Mouse (Mus musculus) retina, adult 2 months (tissue): ENCODE data around the gene Cmklr1.

Experiments used
- DNase-seq: peaks from one replicate; pipeline ENCODE4 v3.0.0-alpha.2; 2012; ENCODE audit warnings: low read depth, low spot score

The Cmklr1 gene

DNA sequence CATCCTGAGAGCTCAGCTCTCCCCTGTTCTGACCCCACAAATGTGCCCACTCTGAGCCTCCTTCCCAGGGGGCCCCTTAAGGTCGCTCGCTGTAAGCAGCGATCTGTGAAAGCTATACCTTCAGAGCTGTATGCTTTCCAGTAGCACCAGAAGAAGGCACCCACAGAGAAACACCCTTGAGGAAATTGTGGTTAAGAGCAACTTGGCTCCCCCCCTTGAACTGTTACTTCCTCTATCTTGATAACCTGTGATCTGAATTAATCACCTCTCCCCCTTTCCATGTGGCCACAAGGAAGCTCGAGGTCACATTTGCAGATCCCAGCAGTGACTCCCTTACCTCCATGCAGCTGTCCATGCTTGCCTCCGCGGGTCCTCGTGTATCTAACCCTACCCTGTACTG, 29.2 kb downstream of the Cmklr1 start:
- DNase-seq, result no peak

DNA sequence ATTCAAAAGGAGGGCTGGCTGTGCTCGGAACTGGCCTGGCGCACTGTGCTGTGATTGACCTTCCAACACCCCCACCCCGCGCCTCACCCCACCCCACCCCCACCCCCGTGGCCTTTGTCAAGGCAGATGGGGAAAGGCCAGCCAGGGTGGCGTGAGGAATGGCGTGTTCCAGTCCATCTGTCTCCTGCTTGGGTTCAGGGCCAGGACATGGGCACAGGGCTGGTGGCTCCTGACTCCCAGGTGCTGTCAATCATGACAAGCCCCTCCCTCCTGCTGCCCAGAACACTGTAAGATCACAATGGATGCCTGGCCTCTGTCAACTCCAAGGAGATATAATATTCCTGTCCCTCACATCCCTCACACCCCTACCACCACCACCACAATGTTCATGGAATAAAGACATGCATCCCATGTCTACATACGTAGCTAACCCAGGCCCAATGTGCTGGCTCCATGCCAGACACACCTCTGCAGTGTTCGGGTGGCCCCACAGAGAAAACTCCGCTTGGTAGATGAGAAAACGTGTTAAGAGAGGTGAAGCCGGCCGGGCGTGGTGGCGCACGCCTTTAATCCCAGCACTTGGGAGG, 30.0 kb downstream of the Cmklr1 start:
- no peak for DNase-seq

DNA sequence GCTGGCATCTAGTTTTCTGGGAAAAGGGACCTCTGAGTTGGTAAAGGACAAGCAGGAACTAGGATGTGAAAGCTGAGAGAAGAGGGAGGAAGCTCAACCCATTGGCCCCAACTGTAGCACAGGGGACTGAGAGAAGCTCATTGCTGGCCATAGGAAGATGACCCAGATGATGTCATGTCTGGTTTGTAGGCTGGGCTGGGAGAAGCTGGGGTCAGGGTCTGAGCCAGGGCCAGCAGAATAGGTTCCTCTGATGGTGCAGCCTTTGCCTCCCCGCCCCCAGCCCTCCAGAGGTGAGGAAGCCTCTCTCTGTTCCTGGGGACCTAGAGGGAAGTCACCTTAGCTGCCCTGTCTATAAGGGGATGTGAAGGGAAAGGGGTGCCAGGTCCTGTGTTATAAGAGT, 31.1 kb downstream of the Cmklr1 start:
- no peak for DNase-seq

DNA sequence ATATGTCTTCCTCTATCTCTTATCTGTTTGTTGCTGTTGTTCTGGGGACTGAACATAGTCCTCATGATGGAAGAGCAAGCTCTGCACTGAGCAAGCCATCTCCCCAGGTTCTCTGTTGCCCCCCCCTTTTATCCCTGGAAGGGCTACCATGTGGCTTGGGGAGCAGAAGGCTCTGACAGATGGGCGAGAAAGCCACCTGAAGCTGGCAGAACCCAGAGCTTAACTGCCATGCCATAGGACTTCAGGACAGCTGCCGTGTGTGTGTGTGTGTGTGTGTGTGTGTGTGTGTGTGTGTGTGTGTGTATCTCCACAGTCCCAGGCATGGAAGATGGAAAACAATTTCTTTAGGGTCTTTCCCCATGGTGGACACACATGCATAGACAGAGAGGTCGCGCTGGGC, 31.5 kb downstream of the Cmklr1 start:
- DNase-seq, result no peak

DNA sequence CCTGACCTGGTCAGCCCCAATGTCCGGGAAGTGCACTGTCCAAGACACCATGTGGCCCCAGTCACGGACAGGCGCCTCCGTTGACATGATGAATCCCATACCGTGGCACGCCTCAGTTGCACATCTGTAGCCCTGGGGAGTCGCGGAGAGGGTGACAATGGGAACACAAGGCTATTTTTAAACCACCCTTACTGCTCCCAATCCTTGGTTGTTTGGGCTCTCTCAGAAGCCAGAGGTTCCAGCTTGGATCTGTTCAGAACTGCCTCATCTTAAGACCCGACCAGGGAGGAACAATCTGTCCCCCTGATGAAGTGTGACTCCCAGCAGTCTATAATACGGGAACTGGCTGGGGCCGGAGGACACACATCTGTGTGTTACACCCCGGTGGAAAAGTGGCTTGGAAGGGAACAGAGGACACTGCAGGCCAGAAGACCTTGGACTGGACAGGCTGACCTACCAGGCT, 38.4 kb downstream of the Cmklr1 start:
- no peak for DNase-seq

DNA sequence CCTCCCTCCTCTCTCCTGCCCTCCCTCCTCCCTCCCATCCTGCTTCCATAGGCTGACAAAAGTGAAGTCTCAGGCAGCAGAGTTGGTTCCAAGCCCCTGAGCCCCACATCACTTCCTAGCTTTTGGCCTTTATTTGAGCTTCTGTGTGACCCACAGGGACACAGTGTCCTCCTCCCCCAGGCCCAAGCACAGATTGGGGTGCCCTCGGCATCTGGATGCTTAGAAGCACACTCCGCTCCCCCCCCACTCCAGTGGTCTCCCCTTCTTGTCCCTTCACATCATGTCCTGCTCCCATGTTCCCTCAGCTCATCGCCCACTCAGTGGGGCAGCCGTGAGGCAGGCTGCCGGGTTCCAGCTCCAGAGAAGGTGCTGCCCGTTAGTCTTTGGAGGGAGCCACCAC, 39.1 kb downstream of the Cmklr1 start:
- no peak for DNase-seq

DNA sequence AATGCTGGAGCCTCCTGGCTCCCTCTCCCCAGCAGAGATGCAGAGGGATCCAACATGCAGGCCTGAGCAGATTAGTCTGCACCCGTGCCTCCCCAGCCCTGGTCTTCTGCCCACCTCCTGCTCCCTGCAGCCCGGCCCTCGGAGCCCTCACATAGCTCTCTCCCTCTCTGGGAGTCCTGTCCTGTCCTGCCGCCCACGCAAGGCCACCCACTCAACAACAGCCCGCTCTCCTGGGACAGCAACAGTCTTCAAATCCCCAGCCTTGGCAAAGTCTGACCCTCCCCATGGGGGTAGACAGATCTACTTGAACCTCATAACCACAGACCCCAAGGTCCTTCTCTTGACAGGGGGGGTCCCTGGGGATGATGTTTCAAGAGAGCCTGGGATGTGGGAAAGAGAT, 39.7 kb downstream of the Cmklr1 start:
- DNase-seq, result no peak

DNA sequence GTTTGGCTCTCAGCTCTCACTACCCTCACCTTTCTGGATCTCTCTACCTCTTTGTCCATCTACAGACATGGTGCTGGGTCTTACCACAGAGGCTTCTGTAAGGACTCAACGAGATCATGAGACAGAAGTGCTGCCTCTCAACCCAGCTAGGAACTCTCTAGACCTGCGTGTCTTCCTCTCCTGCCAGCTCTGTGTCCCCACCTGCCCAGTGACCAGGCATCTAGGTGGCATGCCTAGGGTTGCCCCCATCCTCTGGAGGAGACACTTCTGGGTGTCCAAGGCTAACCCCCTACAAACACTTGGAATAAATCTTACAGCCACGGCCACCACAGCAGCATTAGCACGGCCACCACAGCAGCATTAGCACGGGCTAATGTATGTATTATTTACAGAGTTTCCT, 40.3 kb downstream of the Cmklr1 start:
- DNase-seq, result no peak

DNA sequence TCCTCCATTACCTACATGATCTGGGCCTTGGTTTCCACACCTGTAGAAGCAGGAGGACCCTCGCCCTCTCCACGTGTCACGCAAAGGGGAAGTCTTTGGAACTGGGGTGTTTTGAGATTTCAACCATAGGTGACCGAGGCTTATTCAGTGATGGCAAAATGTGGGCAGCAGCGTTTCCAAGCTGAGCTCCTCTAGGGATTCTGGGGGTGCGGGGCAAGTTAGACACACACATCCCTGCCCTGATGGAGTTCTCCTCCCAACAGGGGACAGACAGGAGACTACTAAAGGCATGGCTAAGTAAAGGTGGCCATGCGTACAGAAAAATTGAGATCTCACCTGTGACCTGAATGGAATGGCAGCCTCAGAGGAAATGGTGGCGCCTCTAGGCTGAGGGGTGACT, 41.7 kb downstream of the Cmklr1 start:
- DNase-seq, result no peak

DNA sequence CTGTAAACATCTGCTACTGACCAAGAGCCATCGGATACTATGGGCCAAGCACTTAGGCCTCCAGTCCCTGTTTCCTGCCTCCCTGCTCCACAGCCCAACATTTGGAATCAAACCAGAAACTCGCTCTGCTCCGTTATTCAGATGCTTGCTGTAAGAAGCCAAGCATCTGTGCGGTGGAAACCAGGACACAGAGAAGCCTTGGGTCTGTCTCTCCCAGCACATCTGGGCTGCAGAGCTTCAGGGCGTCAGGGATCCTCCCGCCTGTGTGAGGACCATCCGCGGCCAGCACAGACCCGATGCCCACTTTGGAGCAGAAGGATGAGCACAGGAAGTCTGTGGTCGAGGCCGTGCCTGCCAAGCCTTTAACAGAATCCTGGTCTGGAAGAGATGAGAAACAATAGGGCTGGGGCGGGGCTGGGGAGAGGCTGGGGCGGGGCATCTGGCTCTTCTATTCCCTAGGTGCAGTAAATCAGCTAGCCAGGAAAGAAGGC, 42.2 kb downstream of the Cmklr1 start:
- DNase-seq, result no peak

DNA sequence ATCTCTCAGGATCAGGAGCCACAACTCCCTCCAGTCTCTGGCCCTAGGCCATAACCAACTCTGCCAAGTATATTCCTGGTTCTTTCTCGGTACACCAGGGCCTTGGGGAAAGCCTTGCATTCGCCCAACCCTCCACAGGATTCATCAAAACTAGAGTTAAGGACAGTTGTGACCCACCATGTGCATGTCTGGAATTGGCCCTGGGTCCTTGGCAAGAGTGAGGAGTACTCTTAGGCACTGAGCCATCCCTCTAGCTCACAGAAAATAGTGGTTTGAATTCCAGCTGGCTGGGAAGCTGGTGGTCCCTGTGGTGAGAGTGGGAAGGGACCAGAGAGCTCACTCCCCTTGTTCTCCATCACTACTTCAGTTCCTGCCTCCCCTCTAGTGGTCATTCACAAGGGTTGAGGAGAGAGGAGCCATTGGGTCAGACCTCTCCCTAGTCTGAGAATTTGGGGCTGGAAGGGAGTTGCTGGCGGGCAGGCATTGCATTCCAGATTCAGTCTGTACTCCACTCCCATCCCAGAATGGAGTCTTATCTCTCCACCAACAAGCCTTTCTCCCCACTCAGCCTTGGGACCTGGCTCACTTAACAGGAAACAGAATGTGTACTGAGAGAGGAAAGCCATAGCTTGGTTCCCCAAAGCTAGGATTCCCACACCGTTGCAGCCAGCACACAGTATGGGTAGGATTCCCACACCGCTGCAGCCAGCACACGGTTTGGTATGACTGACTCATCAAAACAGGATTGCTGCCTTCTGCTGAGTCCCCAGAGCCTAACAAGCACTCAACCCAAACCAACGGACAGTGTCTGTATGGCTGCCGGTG, 43.1 kb downstream of the Cmklr1 start:
- DNase-seq, result no peak

DNA sequence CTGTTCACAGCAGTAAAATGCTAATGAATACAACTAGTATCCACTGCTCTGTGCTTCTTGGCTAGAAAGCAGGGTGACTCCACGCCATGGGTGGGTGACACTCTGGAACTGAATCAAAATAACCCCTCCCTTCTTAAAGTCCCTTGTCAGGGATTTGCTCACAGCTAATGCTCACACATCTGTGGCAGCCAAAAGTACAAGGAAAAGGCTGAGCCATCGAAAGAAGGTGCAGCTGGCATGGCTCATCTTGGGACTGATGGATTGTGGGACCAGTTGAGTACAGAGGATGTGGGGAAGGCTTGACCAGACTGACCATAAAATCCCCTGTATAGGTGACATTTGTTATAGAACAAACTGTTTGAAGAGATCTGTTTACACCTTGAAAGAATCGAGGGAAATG, 44.1 kb downstream of the Cmklr1 start:
- no peak for DNase-seq

DNA sequence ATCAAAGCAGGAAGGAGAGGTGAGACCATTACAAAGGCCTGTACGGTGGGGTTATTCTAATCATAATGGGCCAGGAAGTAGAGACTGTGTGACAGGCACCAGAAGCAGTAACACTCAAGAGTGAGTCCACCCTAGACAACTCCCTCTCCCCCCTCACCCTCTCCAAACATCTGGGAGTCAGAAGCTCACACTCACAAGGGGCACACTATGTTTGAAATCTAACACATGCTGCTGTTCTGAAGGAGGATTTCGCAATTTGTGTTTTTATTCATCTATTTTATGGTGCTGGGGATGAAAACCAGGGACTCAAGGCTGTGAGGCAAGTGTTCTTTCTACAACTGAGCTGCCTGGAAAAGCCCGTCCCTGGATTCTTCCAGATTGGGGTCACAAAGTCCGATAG, 45.5 kb downstream of the Cmklr1 start:
- DNase-seq, result no peak

DNA sequence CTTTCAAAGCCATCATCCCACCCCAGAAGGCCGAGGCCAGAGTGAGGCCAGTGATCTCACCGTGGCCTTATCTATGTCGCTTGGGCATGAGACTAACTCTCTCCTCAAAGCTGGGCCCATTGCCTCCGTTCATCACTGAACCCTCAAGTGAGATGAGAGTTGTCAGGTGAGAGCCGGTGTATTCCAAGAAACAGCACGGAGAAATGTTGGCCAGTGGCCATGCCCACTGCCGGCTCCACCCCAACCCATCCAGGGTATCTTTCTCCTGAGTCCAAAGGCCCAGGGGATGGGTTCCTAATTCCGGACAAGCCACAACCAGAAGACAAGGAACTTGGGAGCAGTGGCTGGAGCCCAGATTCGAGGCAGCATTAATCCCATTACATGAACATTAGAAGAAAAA, 46.8 kb downstream of the Cmklr1 start:
- no peak for DNase-seq

DNA sequence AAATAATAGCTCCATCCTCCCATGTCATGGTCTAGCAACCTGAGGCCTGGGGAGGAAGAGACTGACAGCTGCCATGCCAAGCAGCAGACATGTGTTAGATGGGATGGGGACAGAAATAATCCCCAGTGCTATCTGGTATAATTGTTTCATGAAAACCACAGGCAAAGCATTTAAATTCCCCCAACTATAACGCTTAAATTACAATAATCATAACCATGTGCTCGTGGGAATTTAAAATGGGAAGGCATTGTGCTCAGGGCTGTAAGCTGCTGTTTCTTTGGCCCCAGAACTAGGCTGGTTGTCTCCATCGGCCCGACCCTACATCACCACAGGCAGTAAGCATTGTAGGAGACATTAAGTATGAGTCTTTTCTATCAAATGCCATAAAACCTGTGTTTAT, 49.4 kb downstream of the Cmklr1 start:
- DNase-seq, result no peak

DNA sequence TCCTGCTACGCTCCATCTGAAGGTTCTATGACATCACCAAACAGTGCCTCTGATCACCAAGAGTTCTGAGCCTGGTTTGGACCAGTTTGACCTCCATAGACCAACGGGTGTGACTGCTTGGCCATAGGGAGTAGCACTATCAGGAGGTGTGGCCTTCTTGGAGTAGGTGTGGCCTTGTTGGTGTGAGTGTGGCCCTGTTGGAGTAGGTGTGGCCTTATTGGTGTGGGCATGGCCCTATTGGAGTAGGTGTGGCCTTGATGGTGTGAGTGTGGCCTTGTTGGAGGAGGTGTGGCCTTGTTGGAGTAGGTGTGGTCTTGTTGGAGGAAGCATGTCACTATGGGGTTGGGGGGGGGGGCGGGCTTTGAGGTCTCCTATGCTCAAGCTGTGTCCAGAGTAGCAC, 50.0 kb downstream of the Cmklr1 start:
- DNase-seq, result no peak

DNA sequence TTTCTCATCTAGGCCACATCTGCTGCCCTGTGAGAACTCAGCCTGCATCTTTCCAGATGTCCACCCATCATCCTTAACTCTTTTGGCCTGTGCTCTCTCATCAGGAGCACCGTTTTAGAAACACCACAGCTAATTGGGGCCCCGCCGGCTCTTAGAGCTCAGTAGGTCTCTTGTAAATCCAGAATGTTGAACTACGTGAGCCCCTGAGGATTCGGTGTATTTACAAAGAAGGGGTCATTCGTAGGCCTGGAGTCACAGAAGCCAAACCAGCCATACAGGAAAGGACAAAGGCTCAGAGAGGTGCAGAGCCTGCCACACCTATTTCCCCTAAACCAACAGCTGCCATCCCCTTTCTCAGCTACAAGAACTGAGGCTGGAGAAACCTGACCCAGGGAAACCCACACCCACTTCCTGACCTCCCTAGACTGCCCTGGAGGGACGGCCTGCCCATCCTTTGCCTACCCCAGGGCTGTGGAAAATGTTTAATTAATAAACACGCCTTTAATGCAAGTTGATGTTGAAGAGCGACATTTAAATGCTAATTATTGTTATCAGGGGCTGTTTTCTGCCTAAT, 53.4 kb downstream of the Cmklr1 start:
- DNase-seq, result no peak

DNA sequence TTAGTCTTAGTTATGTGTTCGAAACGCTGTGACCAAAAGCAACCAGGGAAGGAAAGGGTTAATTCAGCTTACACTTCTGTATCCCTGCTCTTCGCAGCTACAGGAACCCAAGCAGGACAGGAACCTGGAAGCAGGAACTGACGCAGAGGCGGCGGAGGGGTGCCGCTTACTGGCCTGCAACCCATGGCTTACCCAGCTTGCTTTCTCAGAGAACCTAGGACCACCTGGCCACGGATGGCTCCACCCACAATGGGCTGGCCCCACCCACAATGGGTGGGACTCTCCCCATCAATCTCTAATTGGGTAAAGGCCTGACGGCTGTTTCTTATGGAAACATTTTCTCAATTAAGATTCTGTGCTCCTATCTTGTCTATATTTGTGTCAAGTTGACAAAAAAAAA, 54.0 kb downstream of the Cmklr1 start:
- DNase-seq, result no peak

DNA sequence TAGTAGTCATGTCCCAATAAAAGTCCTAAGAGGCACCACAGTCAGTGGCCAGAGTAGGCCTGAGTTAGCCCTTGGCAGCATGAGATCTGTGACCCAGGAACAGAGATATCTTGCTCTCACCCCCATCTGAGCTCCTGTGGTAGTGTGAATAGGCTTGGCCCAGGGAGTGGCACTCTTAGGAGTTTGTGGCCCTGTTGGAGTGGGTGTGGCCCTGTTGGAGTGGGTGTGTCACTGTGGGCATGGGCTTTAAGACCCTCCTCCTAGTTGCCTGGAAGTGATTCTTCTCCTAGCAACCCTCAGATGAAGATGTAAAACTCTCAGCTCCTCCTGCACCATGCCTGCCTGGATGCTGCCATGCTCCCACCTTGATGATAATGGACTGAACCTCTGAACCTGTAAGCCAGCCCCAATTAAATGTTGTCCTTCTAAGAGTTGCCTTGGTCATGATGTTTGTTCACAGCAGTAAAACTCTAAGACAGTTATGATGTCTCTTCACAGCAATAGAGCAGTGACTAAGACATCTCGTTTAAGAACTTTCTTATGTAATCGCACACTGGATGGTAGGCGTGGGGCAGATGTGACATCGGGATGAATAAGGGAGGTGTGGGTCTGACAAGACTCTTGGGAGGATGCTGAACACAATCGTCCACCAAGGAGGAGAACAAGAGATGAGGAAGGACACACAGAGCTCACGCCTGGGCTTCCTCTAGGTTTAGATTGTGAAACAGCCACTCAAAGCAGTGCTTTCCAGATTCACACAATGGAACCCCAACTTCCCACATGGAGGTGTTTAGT, 56.1 kb downstream of the Cmklr1 start:
- DNase-seq, result no peak

DNA sequence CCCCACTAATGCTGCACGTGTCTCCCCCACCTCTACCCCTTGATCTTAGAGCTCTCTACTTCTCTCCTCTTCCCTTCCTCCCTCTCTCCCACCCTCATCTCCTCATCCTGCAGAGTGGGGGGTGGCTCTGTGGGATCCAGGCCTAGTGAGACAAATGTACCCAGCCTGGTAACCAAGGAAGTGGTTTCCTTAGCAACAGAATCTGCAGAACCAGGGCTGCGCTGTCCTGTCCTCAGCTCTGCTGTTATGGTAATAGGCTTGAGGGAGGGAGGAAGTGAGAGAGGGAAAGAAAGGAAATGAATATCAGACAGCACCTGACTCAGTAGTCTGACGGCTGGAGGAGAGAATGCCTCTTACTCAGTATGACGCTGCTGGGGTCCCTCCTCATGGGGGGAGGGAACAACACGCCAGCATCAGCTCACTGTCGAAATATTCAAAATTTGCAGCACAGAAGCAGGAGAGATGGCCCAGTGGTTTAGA, 58.4 kb downstream of the Cmklr1 start:
- no peak for DNase-seq

DNA sequence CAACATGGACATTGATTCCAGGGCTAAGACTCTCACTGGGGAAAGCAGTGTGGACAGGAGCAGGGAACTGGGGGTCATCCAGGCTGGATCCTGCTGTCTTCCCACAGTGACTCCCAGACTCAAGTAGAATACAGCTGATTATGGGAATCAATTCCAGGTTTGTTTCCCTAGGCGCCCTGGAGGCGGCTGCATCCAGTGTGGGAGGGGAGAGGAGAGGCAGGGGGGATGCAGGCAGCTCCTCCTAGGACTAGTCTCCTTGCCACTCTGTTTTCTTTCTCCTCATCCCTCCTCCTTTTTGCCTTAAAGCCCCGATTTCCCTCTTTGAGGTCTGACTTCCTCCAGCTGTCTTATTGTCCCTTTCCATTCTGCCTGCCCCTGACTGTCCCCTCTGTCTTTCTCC, 59.1 kb downstream of the Cmklr1 start:
- DNase-seq, result no peak

DNA sequence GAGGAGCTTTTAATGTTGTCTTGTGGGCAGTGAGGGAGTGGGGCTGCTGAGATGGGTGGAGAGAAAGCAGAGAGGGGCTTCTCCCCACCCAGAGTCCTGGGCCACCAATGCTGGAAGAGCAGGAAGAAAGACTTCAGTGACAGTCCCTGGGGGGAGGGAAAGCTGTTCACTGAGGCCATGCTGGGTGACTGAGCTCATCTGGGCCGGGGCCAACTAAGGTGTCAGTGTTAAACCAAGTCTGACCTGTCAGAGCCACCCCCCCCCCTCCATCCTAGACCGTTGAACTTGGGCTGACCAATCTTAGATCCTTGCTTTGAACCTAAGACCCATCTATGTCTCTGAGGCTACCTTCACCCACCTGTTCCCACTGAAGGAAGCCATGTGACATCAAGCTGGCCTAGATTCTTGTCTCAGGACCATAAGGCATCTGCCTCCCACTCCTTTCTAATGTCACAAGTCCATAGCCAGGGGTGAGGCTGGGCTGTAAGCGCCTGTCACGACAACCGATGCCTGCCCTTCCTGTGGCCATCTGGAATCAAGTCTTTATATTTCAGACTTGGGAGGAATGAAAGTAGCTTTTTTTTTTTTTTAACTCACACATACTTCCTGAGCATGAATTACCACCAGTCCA, 60.1 kb downstream of the Cmklr1 start:
- no peak for DNase-seq
